Mouse (Mus musculus): ENCODE measurements around the gene Ube2b. TPM values are rescaled to one million over a fixed set of nuclear protein-coding genes. Genes with fewer than 3 reads are reported as not detected.

Gene Ube2b
- total RNA-seq (2015) (84.4 and 88.0 TPM in 2 replicates), total RNA-seq (2017) (68.8 and 102 TPM in 2 replicates)

- ATAC-seq (replicated peaks; ENCODE audit: poor library complexity): peak; percentile 69
These were observed at the start of gene Ube2b for GRCm38 (mm10) chr11:52000290-52000962. TSS of gene Ube2b (minus strand) at chr11:52000762.

GRCm38 (mm10) chr11:52046446-52047165 is 46.0 kb upstream of the Ube2b start:
- peak; percentile 49 for ATAC-seq (replicated peaks; ENCODE audit: poor library complexity)

GRCm38 (mm10) chr11:52044156-52044555 is 43.6 kb upstream of the Ube2b start:
- no peak for ATAC-seq (replicated peaks; ENCODE audit: poor library complexity)

GRCm38 (mm10) chr11:52043224-52043623 is 42.7 kb upstream of the Ube2b start:
- peak; percentile 78 for ATAC-seq (replicated peaks; ENCODE audit: poor library complexity)

- ATAC-seq (replicated peaks; ENCODE audit: poor library complexity): no peak
These were observed 37.1 kb upstream of the Ube2b start for GRCm38 (mm10) chr11:52037659-52038058.

GRCm38 (mm10) chr11:52035905-52036304 is 35.3 kb upstream of the Ube2b start:
- no peak; the same call in 1 of the 2 replicates for ATAC-seq (replicated peaks; ENCODE audit: poor library complexity)

GRCm38 (mm10) chr11:52033953-52034352 is 33.4 kb upstream of the Ube2b start:
- no peak for ATAC-seq (replicated peaks; ENCODE audit: poor library complexity)

GRCm38 (mm10) chr11:52032356-52032755 is 31.8 kb upstream of the Ube2b start:
- ATAC-seq (replicated peaks; ENCODE audit: poor library complexity): no peak

- ATAC-seq (replicated peaks; ENCODE audit: poor library complexity): no peak
These were observed 17.7 kb upstream of the Ube2b start for GRCm38 (mm10) chr11:52018217-52018616.

- no peak for ATAC-seq (replicated peaks; ENCODE audit: poor library complexity)
These were observed 11.0 kb upstream of the Ube2b start for GRCm38 (mm10) chr11:52011541-52011940.

- ATAC-seq (replicated peaks; ENCODE audit: poor library complexity): no peak
These were observed 10.4 kb upstream of the Ube2b start for GRCm38 (mm10) chr11:52011011-52011410.

- no peak for ATAC-seq (replicated peaks; ENCODE audit: poor library complexity)
These were observed 5.0 kb upstream of the Ube2b start for GRCm38 (mm10) chr11:52005586-52005985.

- peak; percentile 86 for ATAC-seq (replicated peaks; ENCODE audit: poor library complexity)
These were observed 3.4 kb upstream of the Ube2b start, which contains the start of gene Cdkl3 for GRCm38 (mm10) chr11:52003772-52004528. TSS of gene Cdkl3 (plus strand) at chr11:52004221.

GRCm38 (mm10) chr11:52003505-52003771 is 2.9 kb upstream of the Ube2b start:
- ATAC-seq (replicated peaks; ENCODE audit: poor library complexity): no peak

GRCm38 (mm10) chr11:52002842-52003504 is 2.4 kb upstream of the Ube2b start:
- no peak for ATAC-seq (replicated peaks; ENCODE audit: poor library complexity)

- ATAC-seq (replicated peaks; ENCODE audit: poor library complexity): no peak
These were observed 1.3 kb upstream of the Ube2b start for GRCm38 (mm10) chr11:52001861-52002260.

GRCm38 (mm10) chr11:52001341-52001740 is 779 bp upstream of the Ube2b start:
- ATAC-seq (replicated peaks; ENCODE audit: poor library complexity): no peak

GRCm38 (mm10) chr11:51999611-52000289 is 812 bp downstream of the Ube2b start:
- peak; percentile 0 for ATAC-seq (replicated peaks; ENCODE audit: poor library complexity)

GRCm38 (mm10) chr11:51971644-51972043 is 28.9 kb downstream of the Ube2b start:
- no peak for ATAC-seq (replicated peaks; ENCODE audit: poor library complexity)

GRCm38 (mm10) chr11:51969511-51969910 is 31.1 kb downstream of the Ube2b start:
- no peak for ATAC-seq (replicated peaks; ENCODE audit: poor library complexity)

GRCm38 (mm10) chr11:51968896-51969295 is 31.7 kb downstream of the Ube2b start:
- no peak for ATAC-seq (replicated peaks; ENCODE audit: poor library complexity)

Measured in megakaryocyte progenitor cell, adult 5-6 weeks (primary cell).